Mouse (Mus musculus): ENCODE results near the gene Olfr374.

GRCm38 (mm10) chr8:72115202-72115601, 8.4 kb downstream of the Olfr374 start:
- TF ChIP-seq GATA1 (IDR thresholded peaks at IDR 0.05; ENCODE audit: borderline replicate concordance, low read length) (no peak), FLI1 (IDR thresholded peaks at IDR 0.05; ENCODE audit: low read length) (no peak)

Data from megakaryocyte, embryonic 14.5 days (primary cell).